Mouse (Mus musculus): ENCODE measurements around the gene Anxa1. TPM values are rescaled to one million over a fixed set of nuclear protein-coding genes. Genes with fewer than 3 reads are reported as not detected.

The Anxa1 gene
- polyA plus RNA-seq (2017; shearing (Covaris generic)): 1 to 10 TPM; 6.0 to 8.0 TPM

DNA sequence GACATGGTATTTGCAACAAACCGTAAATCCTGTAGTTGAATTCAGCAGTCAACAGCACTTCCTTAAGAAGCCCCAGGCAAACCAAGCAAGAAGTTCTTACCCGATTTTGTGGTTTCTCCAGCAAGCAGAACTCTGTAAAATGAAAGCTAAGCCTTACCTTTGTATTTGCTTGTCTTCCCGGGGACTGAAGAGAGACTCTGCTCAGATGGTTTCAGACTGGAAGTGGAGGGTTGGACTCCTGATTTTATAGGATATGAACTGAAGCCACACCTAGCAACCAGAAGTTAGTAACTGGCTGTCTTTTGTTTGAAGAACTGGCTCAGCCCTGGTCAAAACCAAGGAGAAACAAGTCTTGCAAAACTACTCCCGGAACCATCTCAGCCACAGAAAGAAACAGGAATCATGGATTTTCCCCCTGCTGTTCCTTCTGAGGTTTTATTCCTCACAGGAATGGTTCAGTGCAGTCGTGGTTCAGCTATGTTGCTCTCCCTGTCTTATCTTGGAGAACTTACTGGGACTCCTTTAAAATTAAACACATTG is at the start of gene Anxa1:
Gene Anxa1 (minus strand): TSS at position 490 of the 540 bp plus-strand sequence.

Other genes with a start within 250 kb of the Anxa1 start
- under 1 TPM in 1 of 2 experiments, not detected in 1; 0.14 TPM for gene Aldh1a1, start 101.8 kb upstream of the Anxa1 start, polyA plus RNA-seq (2017; shearing (Covaris generic))